Mouse (Mus musculus) liver, embryonic 12.5 days (tissue): ENCODE measurements around the gene Rxrg. TPM values are rescaled to one million over a fixed set of nuclear protein-coding genes. Genes with fewer than 3 reads are reported as not detected.

ENCODE experiments used
- ATAC-seq: fragments of 200-750 bp; cut with Nextera tagmentation; 2 replicates; pipeline ENCODE4 v1.8.0; 2017; ENCODE audit warnings: moderate number of reproducible peaks, mild to moderate bottlenecking, moderate library complexity
- H3K27ac ChIP-seq: fragments of 300-500 bp; sonication (generic); 2 replicates; pipeline ENCODE4 v1.5.1; 2016; ENCODE audit warnings: mild to moderate bottlenecking
- H3K27me3 ChIP-seq: fragments of 300-500 bp; sonication (generic); replicated peaks from 2 replicates; pipeline ENCODE4 v1.6.1; 2016; ENCODE audit warnings: mild to moderate bottlenecking, moderate library complexity
- H3K36me3 ChIP-seq: fragments of 300-500 bp; sonication (generic); 2 replicates; pipeline ENCODE4 v1.6.1; 2016; ENCODE audit warnings: mild to moderate bottlenecking, moderate library complexity
- H3K4me1 ChIP-seq: fragments of 300-500 bp; sonication (generic); 2 replicates; pipeline ENCODE4 v1.6.1; 2016
- H3K4me2 ChIP-seq: fragments of 300-500 bp; sonication (generic); 2 replicates; pipeline ENCODE4 v1.6.1; 2016; ENCODE audit warnings: mild to moderate bottlenecking, moderate library complexity
- H3K4me3 ChIP-seq: fragments of 300-500 bp; sonication (generic); 2 replicates; pipeline ENCODE4 v1.5.1; 2016; ENCODE audit warnings: mild to moderate bottlenecking, moderate library complexity
- H3K9ac ChIP-seq: fragments of 300-500 bp; sonication (generic); 2 replicates; pipeline ENCODE4 v1.6.1; 2016; ENCODE audit warnings: mild to moderate bottlenecking, moderate library complexity
- H3K9me3 ChIP-seq: fragments of 300-500 bp; sonication (generic); replicated peaks from 2 replicates; pipeline ENCODE4 v1.6.1; 2016; ENCODE audit warnings: mild to moderate bottlenecking, moderate library complexity
- WGBS: fragments of 180-500 bp; shearing (Covaris S2); methylation state at CpG from one replicate; pipeline ENCODE4 v1.1.7; 2016; ENCODE audit not compliant: insufficient replicate concordance; 5-methylcytosine and 5-hydroxymethylcytosine counted together
- polyA plus RNA-seq: library from polyadenylated mRNA; unstranded; fragments of >200 nt; fragmentation: Nextera tagmentation; extraction: Ambion mirVana; gene quantifications from 2 replicates; pipeline ENCODE4 v1.2.1, GENCODE M21; 2016

Rxrg gene
- 0.38 and 1.2 TPM in 2 replicates for polyA plus RNA-seq

- ATAC-seq = no peak
- H3K9ac ChIP-seq = no peak within 1 kb of the TSS
- peaks cover 63% of the 10 kb centered on the region for H3K27me3 ChIP-seq
- H3K27ac ChIP-seq = no peak within 1 kb of the TSS
- H3K9me3 ChIP-seq = no peaks in the 10 kb centered on the region
- peak within 1 kb of the TSS; percentile 62 for H3K4me2 ChIP-seq
- H3K4me1 ChIP-seq = no peaks in the 10 kb centered on the region
- H3K4me3 ChIP-seq = peak within 1 kb of the TSS; percentile 39
- 1% methylated on average over 40 of the region's 40 CpGs for WGBS
- no peaks in the 10 kb centered on the region for H3K36me3 ChIP-seq
Measured at GRCm38 (mm10) chr1:167598255-167599081, at the start of gene Rxrg. Gene Rxrg, plus strand, starts transcription at chr1:167598384.

- ATAC-seq = no peak
- Histone ChIP-seq H3K27me3 (no peaks in the 10 kb centered on the region), H3K4me3 (no peak overlapping the region), H3K4me2 (no peak overlapping the region), H3K36me3 (no peaks in the 10 kb centered on the region), H3K27ac (no peak overlapping the region), H3K9me3 (no peaks in the 10 kb centered on the region), H3K4me1 (peaks cover 49% of the 10 kb centered on the region), H3K9ac (no peak overlapping the region)
- 61% methylated on average over 6 of the region's 6 CpGs for WGBS
Measured at GRCm38 (mm10) chr1:167549324-167549723, 48.9 kb upstream of the Rxrg start.

GRCm38 (mm10) chr1:167551601-167552000 is 46.6 kb upstream of the Rxrg start:
- H3K9me3 ChIP-seq = no peaks in the 10 kb centered on the region
- no peak overlapping the region for H3K4me3 ChIP-seq
- 8% methylated on average over 5 of the region's 5 CpGs for WGBS
- 0 out of 2 replicates have a peak, but pooled peaks have one; percentile 38 for ATAC-seq
- no peaks in the 10 kb centered on the region for H3K27me3 ChIP-seq
- H3K4me2 ChIP-seq = 0 out of 2 replicates have a peak overlapping the region, but pooled peaks have one; percentile 4
- no peak overlapping the region for H3K9ac ChIP-seq
- H3K4me1 ChIP-seq = peaks cover 37% of the 10 kb centered on the region
- H3K36me3 ChIP-seq = no peaks in the 10 kb centered on the region
- H3K27ac ChIP-seq = no peak overlapping the region

DNA sequence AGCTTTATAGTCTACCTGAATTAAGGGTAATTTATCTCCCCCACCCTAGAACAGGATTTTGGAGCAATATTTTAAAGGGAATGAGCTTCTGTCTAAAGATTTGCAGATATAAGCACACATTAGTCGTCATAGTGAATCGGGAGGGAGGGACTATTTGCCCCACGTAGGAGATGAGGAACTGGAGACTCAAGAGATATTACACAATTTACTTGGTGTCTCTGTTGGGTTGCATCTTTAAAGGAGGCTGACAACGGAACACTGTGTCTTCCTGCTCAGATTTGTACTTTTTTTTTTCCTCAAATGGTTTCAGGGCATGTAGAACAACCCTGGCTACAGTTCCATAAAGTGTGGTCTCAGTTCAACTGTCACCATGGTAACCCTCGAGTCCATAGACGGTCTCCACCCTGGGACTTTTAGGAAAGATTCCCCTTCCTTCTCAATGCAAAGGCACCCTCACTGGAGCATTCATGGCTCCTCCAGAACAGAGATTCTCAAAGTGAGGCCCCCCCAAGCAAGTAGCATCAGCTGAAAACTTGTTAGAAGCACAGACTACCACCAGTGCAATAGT is 44.1 kb upstream of the Rxrg start:
- ATAC-seq = no peak
- Histone ChIP-seq H3K9me3 (no peaks in the 10 kb centered on the region), H3K27ac (no peak overlapping the region), H3K4me2 (no peak overlapping the region), H3K9ac (no peak overlapping the region), H3K4me1 (peaks cover 17% of the 10 kb centered on the region; the same call in 1 of the 2 replicates), H3K4me3 (no peak overlapping the region), H3K36me3 (no peaks in the 10 kb centered on the region), H3K27me3 (no peaks in the 10 kb centered on the region)
- WGBS = 45% methylated on average over 6 of the region's 6 CpGs

DNA sequence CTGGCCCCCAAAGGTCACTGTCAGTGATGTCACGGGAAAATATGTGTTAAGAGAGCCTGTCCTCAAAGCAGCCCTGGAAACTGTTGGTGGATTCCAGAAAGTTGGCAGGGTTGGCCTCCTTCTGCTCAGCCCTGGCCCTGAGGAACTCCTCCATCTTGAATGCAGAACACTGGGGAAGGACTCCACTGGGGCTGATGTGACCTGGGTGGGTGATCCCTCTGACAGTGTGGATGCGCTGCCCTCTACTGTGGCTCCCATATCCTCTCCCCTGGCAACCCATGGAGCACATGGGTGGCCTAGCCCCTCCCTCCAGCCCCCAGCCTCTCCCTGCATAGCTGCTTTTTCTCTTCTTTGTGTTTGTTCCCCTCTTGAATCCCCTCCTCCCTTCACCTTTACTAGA is 31.6 kb upstream of the Rxrg start:
- Histone ChIP-seq H3K9me3 (no peaks in the 10 kb centered on the region), H3K27ac (no peak overlapping the region), H3K36me3 (no peaks in the 10 kb centered on the region), H3K27me3 (no peaks in the 10 kb centered on the region), H3K4me2 (no peak overlapping the region), H3K4me3 (no peak overlapping the region), H3K4me1 (no peaks in the 10 kb centered on the region), H3K9ac (no peak overlapping the region)
- no peak for ATAC-seq
- WGBS = 68% methylated on average over 2 of the region's 2 CpGs

- H3K4me1 ChIP-seq = no peaks in the 10 kb centered on the region
- WGBS = 45% methylated on average over 3 of the region's 3 CpGs
- no peak overlapping the region for H3K9ac ChIP-seq
- H3K27me3 ChIP-seq = no peaks in the 10 kb centered on the region
- H3K4me2 ChIP-seq = no peak overlapping the region
- no peak for ATAC-seq
- H3K36me3 ChIP-seq = no peaks in the 10 kb centered on the region
- H3K9me3 ChIP-seq = no peaks in the 10 kb centered on the region
- H3K27ac ChIP-seq = no peak overlapping the region
- H3K4me3 ChIP-seq = no peak overlapping the region
Measured at GRCm38 (mm10) chr1:167579131-167579530, 19.1 kb upstream of the Rxrg start.

GRCm38 (mm10) chr1:167583195-167583594 is 15.0 kb upstream of the Rxrg start:
- Histone ChIP-seq H3K4me1 (no peaks in the 10 kb centered on the region), H3K4me2 (no peak overlapping the region), H3K9me3 (no peaks in the 10 kb centered on the region), H3K36me3 (no peaks in the 10 kb centered on the region), H3K27ac (no peak overlapping the region), H3K4me3 (no peak overlapping the region), H3K27me3 (no peaks in the 10 kb centered on the region), H3K9ac (no peak overlapping the region)
- WGBS = 53% methylated on average over 6 of the region's 6 CpGs
- 0 out of 2 replicates have a peak, but pooled peaks have one; percentile 37 for ATAC-seq

DNA sequence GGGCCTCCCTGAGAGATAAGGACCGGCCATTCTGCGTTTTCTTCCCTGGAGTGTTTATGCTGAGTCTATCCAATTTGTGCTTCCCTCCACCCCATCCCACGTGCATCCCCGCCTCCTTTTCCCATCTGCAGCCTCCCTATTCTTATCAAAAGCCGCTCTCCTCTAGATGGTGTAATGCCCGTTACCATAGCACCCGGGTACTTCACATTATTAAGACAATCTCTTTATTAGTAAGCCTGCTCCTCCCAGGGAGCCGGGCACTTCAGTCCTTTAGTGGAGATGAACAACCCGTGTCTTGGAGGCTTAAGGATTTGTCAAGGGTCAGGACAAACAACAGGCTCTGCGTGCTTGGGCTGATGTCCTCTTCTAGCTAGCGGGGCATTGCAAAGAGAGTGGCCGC is 14.3 kb upstream of the Rxrg start:
- Histone ChIP-seq H3K4me3 (no peak overlapping the region), H3K4me1 (no peaks in the 10 kb centered on the region), H3K27me3 (no peaks in the 10 kb centered on the region), H3K36me3 (no peaks in the 10 kb centered on the region), H3K4me2 (0 out of 2 replicates have a peak overlapping the region, but pooled peaks have one; percentile 1), H3K9ac (no peak overlapping the region), H3K9me3 (no peaks in the 10 kb centered on the region), H3K27ac (no peak overlapping the region)
- WGBS = 58% methylated on average over 12 of the region's 12 CpGs
- no peak for ATAC-seq

- H3K36me3 ChIP-seq = no peaks in the 10 kb centered on the region
- 70% methylated on average over 16 of the region's 16 CpGs for WGBS
- no peaks in the 10 kb centered on the region for H3K9me3 ChIP-seq
- H3K4me2 ChIP-seq = no peak overlapping the region
- no peak overlapping the region for H3K27ac ChIP-seq
- no peak for ATAC-seq
- no peaks in the 10 kb centered on the region for H3K4me1 ChIP-seq
- no peaks in the 10 kb centered on the region; the same call in 1 of the 2 replicates for H3K27me3 ChIP-seq
- H3K4me3 ChIP-seq = no peak overlapping the region
- H3K9ac ChIP-seq = no peak overlapping the region
Measured at GRCm38 (mm10) chr1:167588747-167589558, 9.2 kb upstream of the Rxrg start.

GRCm38 (mm10) chr1:167592175-167592574 is 6.0 kb upstream of the Rxrg start:
- no peak for ATAC-seq
- Histone ChIP-seq H3K36me3 (no peaks in the 10 kb centered on the region), H3K9me3 (no peaks in the 10 kb centered on the region), H3K9ac (no peak overlapping the region), H3K4me3 (no peak overlapping the region), H3K4me2 (no peak overlapping the region), H3K27me3 (peaks cover 19% of the 10 kb centered on the region), H3K4me1 (no peaks in the 10 kb centered on the region), H3K27ac (no peak overlapping the region)
- 61% methylated on average over 8 of the region's 8 CpGs for WGBS

- Histone ChIP-seq H3K27me3 (peaks cover 63% of the 10 kb centered on the region), H3K4me2 (no peak overlapping the region), H3K4me3 (no peak overlapping the region), H3K4me1 (no peaks in the 10 kb centered on the region), H3K9me3 (no peaks in the 10 kb centered on the region), H3K27ac (no peak overlapping the region), H3K9ac (no peak overlapping the region), H3K36me3 (no peaks in the 10 kb centered on the region)
- WGBS = 13% methylated on average over 7 of the region's 7 CpGs
- no peak for ATAC-seq
Measured at GRCm38 (mm10) chr1:167599211-167599735, 1.1 kb downstream of the Rxrg start.
